Mouse (Mus musculus): ENCODE results near the gene Tlr12.

GRCm38 (mm10) chr4:128609925-128610402 lies 8.5 kb downstream of the Tlr12 start, which contains the start of gene Zscan20:
- TF ChIP-seq CTCF (IDR thresholded peaks at IDR 0.05; ENCODE audit: borderline replicate concordance, control insufficient read depth, extremely low read depth, insufficient read depth, low read length, poor library complexity) (peak; percentile 68), POLR2A (IDR thresholded peaks at IDR 0.05; ENCODE audit: control insufficient read depth, extremely low read depth, insufficient read depth, low read length, poor library complexity) (peak; percentile 86)

Data from thymus, adult 2 months (tissue).